Mouse (Mus musculus) lung, embryonic 14.5 days (tissue): ENCODE results near the gene Clcf1. TPM values are rescaled to one million over a fixed set of nuclear protein-coding genes. Genes with fewer than 3 reads are reported as not detected.
A peak's percentile ranks its signal among the peaks of the same experiment; 100 is the strongest.

Experiments used
- ATAC-seq: fragments of 200-750 bp; cut with Nextera tagmentation; 2 replicates; pipeline ENCODE4 v1.8.0; 2017; ENCODE audit warnings: mild to moderate bottlenecking, moderate TSS enrichment, moderate library complexity; ENCODE audit not compliant: insufficient read depth
- DNase-seq: peaks from one replicate; pipeline ENCODE4 v3.0.0-alpha.2; 2015
- H3K27ac ChIP-seq: fragments of 300-500 bp; sonication (generic); 2 replicates; pipeline ENCODE4 v1.5.1; 2014; ENCODE audit warnings: low read depth, mild to moderate bottlenecking, moderate library complexity
- H3K27me3 ChIP-seq: fragments of 300-500 bp; sonication (generic); 2 replicates; pipeline ENCODE4 v1.6.1; 2014; ENCODE audit warnings: low read length, control low read depth; ENCODE audit not compliant: insufficient read depth
- H3K36me3 ChIP-seq: fragments of 300-500 bp; sonication (generic); 2 replicates; pipeline ENCODE4 v1.6.1; 2014; ENCODE audit warnings: control low read depth; ENCODE audit not compliant: insufficient read depth
- H3K4me1 ChIP-seq: fragments of 300-500 bp; sonication (generic); 2 replicates; pipeline ENCODE4 v1.6.1; 2014; ENCODE audit warnings: antibody characterized with exemption, control low read depth; ENCODE audit not compliant: insufficient read depth
- H3K4me2 ChIP-seq: fragments of 300-500 bp; sonication (generic); 2 replicates; pipeline ENCODE4 v1.6.1; 2014; ENCODE audit warnings: mild to moderate bottlenecking
- H3K4me3 ChIP-seq: fragments of 300-500 bp; sonication (generic); 2 replicates; pipeline ENCODE4 v1.5.1; 2014; ENCODE audit warnings: low read depth, low read length
- H3K9ac ChIP-seq: fragments of 300-500 bp; sonication (generic); 2 replicates; pipeline ENCODE4 v1.6.1; 2014
- H3K9me3 ChIP-seq: fragments of 300-500 bp; sonication (generic); 2 replicates; pipeline ENCODE4 v1.6.1; 2016; ENCODE audit warnings: low read depth, low read length, control low read depth
- CTCF ChIP-seq: IDR thresholded peaks from 2 replicates; pipeline ENCODE4 v1.5.1; 2016; ENCODE audit warnings: antibody characterized with exemption, low read depth
- WGBS: fragments of 180-500 bp; shearing (Covaris S2); extraction: QIAGEN DNeasy Blood & Tissue Kit; methylation state at CpG from one replicate; pipeline ENCODE4 v1.1.7; 2014; 5-methylcytosine and 5-hydroxymethylcytosine counted together
- polyA plus RNA-seq: library from polyadenylated mRNA; unstranded; fragments of >200 nt; fragmentation: Nextera tagmentation; extraction: Ambion mirVana; gene quantifications from 2 replicates; pipeline ENCODE4 v1.2.1, GENCODE M21; 2014

Clcf1 gene
- polyA plus RNA-seq, 1 experiment from 2014 or later = 4.4 TPM

DNA sequence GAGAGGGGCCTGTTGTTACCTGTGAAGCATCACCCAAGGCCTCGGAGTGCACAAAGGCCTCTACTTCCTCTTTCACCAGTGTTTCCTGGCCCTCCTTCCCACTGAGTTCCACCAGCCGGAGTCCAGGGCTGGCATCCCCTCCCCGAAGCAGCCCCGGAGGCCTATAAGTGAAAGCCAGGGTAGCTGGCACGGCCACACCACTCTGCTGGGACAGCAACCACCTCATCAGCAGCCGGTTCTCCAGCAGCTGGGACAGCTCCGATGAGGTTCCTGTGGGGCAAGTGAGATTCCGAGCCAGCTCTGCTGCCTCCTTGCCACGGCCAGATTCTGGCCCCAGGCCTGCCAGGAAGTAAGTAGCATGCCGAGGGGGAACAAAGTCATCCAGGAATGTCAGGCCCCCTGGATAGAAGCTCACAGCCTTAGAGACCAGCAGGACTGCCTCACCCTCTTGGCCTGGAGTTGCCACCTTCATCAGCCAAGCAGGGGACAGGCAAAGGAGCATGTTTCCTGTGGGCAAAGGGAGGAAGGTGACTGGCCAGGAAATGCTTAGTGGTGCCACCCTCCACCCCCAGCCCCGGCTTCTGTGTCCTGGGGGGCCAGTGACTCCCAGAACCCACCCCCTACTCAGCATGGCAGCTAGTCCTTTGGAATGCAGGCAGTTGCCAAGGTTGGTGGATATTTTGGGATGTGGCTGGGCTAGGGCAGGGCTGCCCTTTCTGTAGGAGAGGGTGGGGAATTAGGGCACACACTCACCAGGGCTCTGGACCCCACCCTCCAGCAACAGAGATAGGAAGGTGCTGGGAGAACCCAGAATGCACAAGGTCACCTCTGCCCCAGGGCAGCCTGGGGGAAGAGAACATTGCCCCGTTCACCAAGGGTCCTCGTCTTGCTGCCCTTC, 42.4 kb upstream of the Clcf1 start:
- Histone ChIP-seq H3K4me3 (no peak overlapping the region), H3K36me3 (no peaks in the 10 kb centered on the region), H3K27ac (peak overlapping the region; percentile 24; the same call in 1 of the 2 replicates), H3K4me2 (no peak overlapping the region), H3K9ac (no peak overlapping the region; the same call in 1 of the 2 replicates), H3K9me3 (no peaks in the 10 kb centered on the region), H3K4me1 (peaks cover 3% of the 10 kb centered on the region; the same call in 1 of the 2 replicates), H3K27me3 (no peaks in the 10 kb centered on the region)
- no peak for DNase-seq
- TF ChIP-seq CTCF = no peak
- WGBS = 53% methylated on average over 13 of the region's 13 CpGs
- ATAC-seq = no peak

DNA sequence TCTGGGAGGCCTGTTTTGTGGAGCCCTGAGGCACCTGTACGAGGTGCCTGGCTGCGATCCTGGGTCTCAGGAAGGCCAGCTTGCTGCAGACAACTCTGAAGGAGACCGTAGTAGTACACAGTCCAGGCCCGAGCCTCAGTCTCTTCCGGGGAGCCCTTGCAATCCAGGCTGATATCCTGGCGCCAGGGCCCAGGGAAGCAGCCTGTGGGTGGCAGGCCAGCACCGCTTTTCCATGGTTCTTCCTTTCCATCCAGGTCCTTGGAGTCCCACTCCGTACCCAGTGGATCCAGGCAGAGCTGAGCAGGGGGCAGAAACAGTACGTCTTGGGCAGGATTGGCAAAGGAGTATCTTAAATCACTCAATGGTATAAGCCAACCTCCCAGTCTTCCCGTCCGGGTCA, 41.1 kb upstream of the Clcf1 start:
- WGBS = 52% methylated on average over 11 of the region's 11 CpGs

GRCm38 (mm10) chr19:4175368-4175947, 38.6 kb upstream of the Clcf1 start, which contains the start of gene Carns1:
TSS of gene Carns1 (minus strand) at chr19:4175479.
- ATAC-seq (peak; percentile 64), DNase-seq (peak; percentile 52)
- Histone ChIP-seq H3K4me1 (peaks cover 3% of the 10 kb centered on the region; the same call in 1 of the 2 replicates), H3K36me3 (no peaks in the 10 kb centered on the region), H3K27ac (no peak within 1 kb of the TSS), H3K4me3 (no peak within 1 kb of the TSS), H3K27me3 (no peaks in the 10 kb centered on the region), H3K4me2 (peak within 1 kb of the TSS; percentile 51), H3K9me3 (no peaks in the 10 kb centered on the region), H3K9ac (peak within 1 kb of the TSS; percentile 32; the same call in 1 of the 2 replicates)
- TF ChIP-seq CTCF = no peak
- WGBS = 3% methylated on average over 11 of the region's 11 CpGs

More for the DNA sequence above, 41.1 kb upstream of the Clcf1 start:
- H3K4me1 ChIP-seq = peaks cover 3% of the 10 kb centered on the region; the same call in 1 of the 2 replicates
- H3K36me3 ChIP-seq = no peaks in the 10 kb centered on the region
- DNase-seq = no peak
- no peaks in the 10 kb centered on the region for H3K27me3 ChIP-seq
- no peak for TF ChIP-seq CTCF
- no peak overlapping the region for H3K27ac ChIP-seq
- no peak overlapping the region for H3K9ac ChIP-seq
- no peak for ATAC-seq
- no peaks in the 10 kb centered on the region for H3K9me3 ChIP-seq
- no peak overlapping the region for H3K4me3 ChIP-seq
- H3K4me2 ChIP-seq = no peak overlapping the region

GRCm38 (mm10) chr19:4180411-4180810, 33.6 kb upstream of the Clcf1 start:
- Histone ChIP-seq H3K4me2 (no peak overlapping the region), H3K27me3 (no peaks in the 10 kb centered on the region), H3K27ac (no peak overlapping the region), H3K9ac (no peak overlapping the region), H3K9me3 (no peaks in the 10 kb centered on the region), H3K4me1 (no peaks in the 10 kb centered on the region; the same call in 1 of the 2 replicates), H3K36me3 (no peaks in the 10 kb centered on the region), H3K4me3 (no peak overlapping the region)
- DNase-seq = no peak
- TF ChIP-seq CTCF = no peak
- no peak for ATAC-seq
- WGBS = 82% methylated on average over 7 of the region's 7 CpGs

DNA sequence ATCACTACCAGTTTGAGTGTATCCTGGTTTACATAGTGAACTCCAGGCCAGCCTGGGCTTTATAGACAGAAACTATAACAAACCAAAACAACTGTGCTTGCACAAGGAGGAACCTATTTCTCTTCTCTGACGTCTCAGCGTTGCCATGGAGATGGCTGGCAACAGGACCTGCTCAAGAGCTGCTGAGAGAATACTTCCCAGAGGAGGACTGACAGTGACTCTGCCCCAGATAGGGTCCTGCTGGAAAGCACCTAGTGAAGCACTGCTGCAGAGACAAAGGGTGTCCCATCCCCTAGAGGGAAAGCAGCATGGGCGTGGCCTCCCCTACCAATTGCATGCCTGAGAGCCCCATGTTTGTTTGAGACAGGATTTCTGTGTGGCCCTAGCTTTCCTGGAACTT, 32.1 kb upstream of the Clcf1 start:
- no peak overlapping the region for H3K4me3 ChIP-seq
- no peaks in the 10 kb centered on the region for H3K9me3 ChIP-seq
- no peak overlapping the region for H3K27ac ChIP-seq
- TF ChIP-seq CTCF = no peak
- H3K4me2 ChIP-seq = no peak overlapping the region
- H3K36me3 ChIP-seq = no peaks in the 10 kb centered on the region
- ATAC-seq (peak; percentile 38; the same call in 1 of the 2 replicates), DNase-seq (peak; percentile 78)
- WGBS = 30% methylated on average over 3 of the region's 3 CpGs
- H3K27me3 ChIP-seq = no peaks in the 10 kb centered on the region
- no peaks in the 10 kb centered on the region for H3K4me1 ChIP-seq
- no peak overlapping the region for H3K9ac ChIP-seq

DNA sequence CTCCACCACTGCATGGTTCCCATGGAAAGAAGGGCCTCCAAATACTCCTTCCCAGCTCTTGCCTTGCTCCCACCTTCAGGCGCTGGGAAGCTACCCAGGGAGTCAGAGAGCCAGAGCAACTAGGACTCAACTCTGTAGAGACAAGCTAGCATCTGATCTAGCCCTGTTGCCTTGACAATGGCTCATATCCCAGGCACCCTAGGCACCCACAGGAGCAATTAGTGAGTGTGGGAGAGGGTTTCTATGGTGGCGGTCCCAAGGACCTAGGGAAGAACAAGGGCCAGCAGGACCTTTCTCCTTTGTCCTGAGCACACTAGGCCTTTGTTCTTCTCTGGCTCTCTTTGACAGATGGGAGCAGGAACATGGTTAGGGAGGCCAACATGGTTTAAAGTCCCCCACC, 30.3 kb upstream of the Clcf1 start:
- H3K4me3 ChIP-seq = no peak overlapping the region
- no peak overlapping the region for H3K4me2 ChIP-seq
- DNase-seq (no peak), ATAC-seq (no peak)
- no peak overlapping the region for H3K27ac ChIP-seq
- no peaks in the 10 kb centered on the region for H3K36me3 ChIP-seq
- no peaks in the 10 kb centered on the region for H3K27me3 ChIP-seq
- 83% methylated on average over 2 of the region's 2 CpGs for WGBS
- H3K9me3 ChIP-seq = no peaks in the 10 kb centered on the region
- no peaks in the 10 kb centered on the region for H3K4me1 ChIP-seq
- H3K9ac ChIP-seq = no peak overlapping the region
- no peak for TF ChIP-seq CTCF
